Mouse (Mus musculus): ENCODE results near the gene Il1rl1. TPM values are rescaled to one million over a fixed set of nuclear protein-coding genes. Genes with fewer than 3 reads are reported as not detected.

Gene Il1rl1
- polyA plus RNA-seq, 1 experiment = 7.9 TPM

GRCm38 (mm10) chr1:40475697-40476096 lies 46.3 kb downstream of the Il1rl1 start:
- WGBS = 2% methylated on average over 3 of the region's 3 CpGs
- Histone ChIP-seq H3K4me3 (replicated peaks; ENCODE audit: control insufficient read depth, low read depth, low read length) (no peak overlapping the region), H3K4me1 (ENCODE audit: control insufficient read depth, insufficient read depth, low read length) (no peaks in the 10 kb centered on the region; the same call in 1 of the 2 replicates), H3K27ac (ENCODE audit: control insufficient read depth, insufficient read depth, low read depth, low read length, poor library complexity) (no peak overlapping the region)
- TF ChIP-seq POLR2A (IDR thresholded peaks at IDR 0.05; ENCODE audit: borderline replicate concordance, control insufficient read depth, low read depth, low read length) (no peak), CTCF (IDR thresholded peaks at IDR 0.05; ENCODE audit: control insufficient read depth, insufficient read depth, low read length) (no peak)

DNA sequence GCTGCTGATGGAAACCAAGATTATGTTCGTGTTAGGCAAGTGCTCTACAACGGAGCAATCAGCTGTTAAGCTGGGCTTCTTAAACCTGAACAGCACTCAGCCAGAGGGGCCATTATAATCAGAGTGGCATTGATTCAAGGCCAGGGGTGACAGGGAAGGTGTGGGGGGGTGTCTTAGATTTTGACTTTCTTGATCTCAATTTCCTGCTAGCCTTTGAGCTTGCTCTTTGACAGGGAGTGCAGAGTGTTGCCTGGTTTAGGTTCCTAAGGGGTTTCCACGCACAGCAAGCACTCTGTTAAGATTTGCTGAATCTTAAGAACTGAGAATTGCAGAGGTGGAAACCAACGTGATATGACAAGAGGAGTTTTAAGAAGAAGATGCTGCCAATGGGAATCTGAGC lies 47.4 kb downstream of the Il1rl1 start:
- 39% methylated on average over 4 of the region's 4 CpGs for WGBS
- H3K27ac ChIP-seq (ENCODE audit: control insufficient read depth, insufficient read depth, low read depth, low read length, poor library complexity) = no peak overlapping the region
- TF ChIP-seq POLR2A (IDR thresholded peaks at IDR 0.05; ENCODE audit: borderline replicate concordance, control insufficient read depth, low read depth, low read length) (no peak), CTCF (IDR thresholded peaks at IDR 0.05; ENCODE audit: control insufficient read depth, insufficient read depth, low read length) (no peak)
- no peaks in the 10 kb centered on the region; the same call in 1 of the 2 replicates for H3K4me1 ChIP-seq (ENCODE audit: control insufficient read depth, insufficient read depth, low read length)
- no peak overlapping the region for H3K4me3 ChIP-seq (replicated peaks; ENCODE audit: control insufficient read depth, low read depth, low read length)

DNA sequence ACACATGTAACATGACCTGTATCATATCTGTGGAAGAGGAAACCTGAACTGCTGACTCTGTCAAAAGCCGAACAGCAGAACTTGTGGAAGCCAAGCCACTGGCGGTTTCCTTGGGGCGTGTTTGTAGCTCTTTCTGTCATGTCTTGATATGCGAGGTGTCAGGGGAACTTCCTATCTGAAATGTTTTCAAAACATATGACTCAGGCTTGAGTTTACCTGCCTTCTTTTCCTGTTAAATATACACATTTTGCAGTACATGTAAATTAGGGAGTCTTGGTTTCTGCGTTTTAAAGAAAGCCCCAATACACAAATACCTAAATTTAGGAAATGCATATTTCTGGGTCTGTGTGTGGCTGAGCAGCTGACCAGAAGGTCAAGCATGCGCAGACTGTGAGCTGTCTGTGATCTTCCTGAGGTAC lies 50.1 kb downstream of the Il1rl1 start:
- H3K4me1 ChIP-seq (ENCODE audit: control insufficient read depth, insufficient read depth, low read length) = no peaks in the 10 kb centered on the region; the same call in 1 of the 2 replicates
- no peak overlapping the region for H3K4me3 ChIP-seq (replicated peaks; ENCODE audit: control insufficient read depth, low read depth, low read length)
- TF ChIP-seq CTCF (IDR thresholded peaks at IDR 0.05; ENCODE audit: control insufficient read depth, insufficient read depth, low read length) (no peak), POLR2A (IDR thresholded peaks at IDR 0.05; ENCODE audit: borderline replicate concordance, control insufficient read depth, low read depth, low read length) (no peak)
- 6% methylated on average over 6 of the region's 6 CpGs for WGBS
- no peak overlapping the region for H3K27ac ChIP-seq (ENCODE audit: control insufficient read depth, insufficient read depth, low read depth, low read length, poor library complexity)

GRCm38 (mm10) chr1:40494594-40494993 lies 65.2 kb downstream of the Il1rl1 start:
- Histone ChIP-seq H3K4me1 (ENCODE audit: control insufficient read depth, insufficient read depth, low read length) (peaks cover 3% of the 10 kb centered on the region), H3K27ac (ENCODE audit: control insufficient read depth, insufficient read depth, low read depth, low read length, poor library complexity) (no peak overlapping the region), H3K4me3 (replicated peaks; ENCODE audit: control insufficient read depth, low read depth, low read length) (no peak overlapping the region)
- TF ChIP-seq CTCF (IDR thresholded peaks at IDR 0.05; ENCODE audit: control insufficient read depth, insufficient read depth, low read length) = no peak
- TF ChIP-seq POLR2A (IDR thresholded peaks at IDR 0.05; ENCODE audit: borderline replicate concordance, control insufficient read depth, low read depth, low read length) = no peak
- 53% methylated on average over 4 of the region's 4 CpGs for WGBS

GRCm38 (mm10) chr1:40499708-40500107 lies 70.3 kb downstream of the Il1rl1 start:
- TF ChIP-seq POLR2A (IDR thresholded peaks at IDR 0.05; ENCODE audit: borderline replicate concordance, control insufficient read depth, low read depth, low read length) (no peak), CTCF (IDR thresholded peaks at IDR 0.05; ENCODE audit: control insufficient read depth, insufficient read depth, low read length) (no peak)
- Histone ChIP-seq H3K27ac (ENCODE audit: control insufficient read depth, insufficient read depth, low read depth, low read length, poor library complexity) (no peak overlapping the region), H3K4me1 (ENCODE audit: control insufficient read depth, insufficient read depth, low read length) (peaks cover 2% of the 10 kb centered on the region; the same call in 1 of the 2 replicates), H3K4me3 (replicated peaks; ENCODE audit: control insufficient read depth, low read depth, low read length) (no peak overlapping the region)
- 88% methylated on average over 1 of the region's 1 CpGs for WGBS

DNA sequence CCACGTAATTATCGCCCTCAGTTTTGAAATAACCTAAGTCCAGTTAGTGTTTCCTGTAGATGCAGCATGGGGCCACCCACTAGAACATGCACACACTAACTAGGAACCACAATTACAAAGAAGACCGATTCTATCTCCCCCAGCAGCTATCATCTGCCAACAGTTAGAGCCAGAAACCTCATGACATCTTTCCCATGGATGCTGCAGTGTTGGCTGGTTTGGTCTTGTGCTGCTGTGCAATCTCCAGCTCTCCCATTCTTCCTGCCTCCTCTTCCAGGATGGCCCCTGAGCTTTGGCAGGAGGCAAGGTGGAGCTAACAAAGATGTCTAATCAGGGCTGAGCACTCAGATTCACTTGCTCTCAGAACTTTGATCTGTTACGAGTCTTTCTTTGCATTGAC lies 71.8 kb downstream of the Il1rl1 start:
- TF ChIP-seq POLR2A (IDR thresholded peaks at IDR 0.05; ENCODE audit: borderline replicate concordance, control insufficient read depth, low read depth, low read length) = no peak
- no peak for TF ChIP-seq CTCF (IDR thresholded peaks at IDR 0.05; ENCODE audit: control insufficient read depth, insufficient read depth, low read length)
- Histone ChIP-seq H3K4me1 (ENCODE audit: control insufficient read depth, insufficient read depth, low read length) (peaks cover 2% of the 10 kb centered on the region; the same call in 1 of the 2 replicates), H3K27ac (ENCODE audit: control insufficient read depth, insufficient read depth, low read depth, low read length, poor library complexity) (peak overlapping the region; percentile 67), H3K4me3 (replicated peaks; ENCODE audit: control insufficient read depth, low read depth, low read length) (no peak overlapping the region)
- 20% methylated on average over 4 of the region's 4 CpGs for WGBS

DNA sequence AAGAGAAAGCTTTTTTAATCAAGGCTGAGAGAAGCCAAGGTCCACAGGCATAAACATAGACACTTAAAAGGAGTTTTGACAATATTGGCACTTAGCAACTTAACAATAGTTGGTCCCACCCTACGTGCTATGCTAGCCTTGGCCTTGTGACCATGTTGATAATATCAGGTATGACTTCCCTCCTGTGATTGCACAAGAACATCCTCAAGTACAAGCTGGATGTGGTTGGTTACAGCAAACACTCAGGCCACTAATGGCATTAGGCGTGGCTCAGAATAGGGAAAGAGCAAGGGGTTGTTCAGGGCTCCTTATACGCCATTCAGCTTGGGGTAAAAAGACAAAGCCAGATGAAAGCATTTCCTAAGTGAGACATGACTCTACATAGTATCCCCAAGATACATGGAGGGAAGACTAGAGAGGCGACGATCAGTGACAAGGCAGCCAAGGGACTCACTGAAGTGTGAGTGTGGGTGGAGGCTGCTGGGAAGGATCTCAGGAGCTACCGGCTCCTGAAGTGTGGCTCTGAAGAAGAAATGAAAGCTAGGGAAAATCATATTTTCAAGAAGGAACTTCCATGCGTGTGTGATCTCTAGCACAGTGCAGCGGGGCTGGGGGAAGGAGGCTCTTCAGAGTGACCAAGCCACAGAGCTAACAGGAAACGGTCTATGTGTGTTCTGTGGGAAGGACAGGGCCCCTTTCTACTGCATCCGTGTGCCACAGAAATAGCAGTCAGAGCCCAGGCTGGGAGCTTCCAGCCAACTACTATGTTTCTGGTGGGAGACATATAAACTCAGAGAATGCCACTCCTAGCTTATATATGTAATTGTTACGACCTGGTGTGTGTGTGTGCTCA lies 72.4 kb downstream of the Il1rl1 start:
- H3K4me1 ChIP-seq (ENCODE audit: control insufficient read depth, insufficient read depth, low read length) = peaks cover 2% of the 10 kb centered on the region; the same call in 1 of the 2 replicates
- TF ChIP-seq CTCF (IDR thresholded peaks at IDR 0.05; ENCODE audit: control insufficient read depth, insufficient read depth, low read length) (no peak), POLR2A (IDR thresholded peaks at IDR 0.05; ENCODE audit: borderline replicate concordance, control insufficient read depth, low read depth, low read length) (no peak)
- H3K27ac ChIP-seq (ENCODE audit: control insufficient read depth, insufficient read depth, low read depth, low read length, poor library complexity) = peak overlapping the region; percentile 87
- H3K4me3 ChIP-seq (replicated peaks; ENCODE audit: control insufficient read depth, low read depth, low read length) = peak overlapping the region; percentile 32
- WGBS = 12% methylated on average over 11 of the region's 11 CpGs

GRCm38 (mm10) chr1:40504548-40504947 lies 75.2 kb downstream of the Il1rl1 start:
- no peak overlapping the region for H3K4me3 ChIP-seq (replicated peaks; ENCODE audit: control insufficient read depth, low read depth, low read length)
- 22% methylated on average over 5 of the region's 5 CpGs for WGBS

More at GRCm38 (mm10) chr1:40504548-40504947, 75.2 kb downstream of the Il1rl1 start:
- peaks cover 2% of the 10 kb centered on the region; the same call in 1 of the 2 replicates for H3K4me1 ChIP-seq (ENCODE audit: control insufficient read depth, insufficient read depth, low read length)
- no peak overlapping the region for H3K27ac ChIP-seq (ENCODE audit: control insufficient read depth, insufficient read depth, low read depth, low read length, poor library complexity)
- TF ChIP-seq CTCF (IDR thresholded peaks at IDR 0.05; ENCODE audit: control insufficient read depth, insufficient read depth, low read length) = no peak
- TF ChIP-seq POLR2A (IDR thresholded peaks at IDR 0.05; ENCODE audit: borderline replicate concordance, control insufficient read depth, low read depth, low read length) = no peak

Other genes with a start within 250 kb of the Il1rl1 start
- 3.3 and 4.0 TPM in 2 replicates for gene Il1r1, start 204.5 kb upstream of the Il1rl1 start, polyA plus RNA-seq (2011; ENCODE audit: insufficient read depth, insufficient read length, low replicate concordance, missing spikeins)
- 3.0 and 3.2 TPM in 2 replicates for gene Il1rl2, start 105.0 kb upstream of the Il1rl1 start, polyA plus RNA-seq (2011; ENCODE audit: insufficient read depth, insufficient read length, low replicate concordance, missing spikeins)
- gene Il18r1, start 36.0 kb downstream of the Il1rl1 start, polyA plus RNA-seq (2011; ENCODE audit: insufficient read depth, insufficient read length, low replicate concordance, missing spikeins) = 2.7 and 9.2 TPM in 2 replicates
- gene Il18rap, start 85.8 kb downstream of the Il1rl1 start, polyA plus RNA-seq (2011; ENCODE audit: insufficient read depth, insufficient read length, low replicate concordance, missing spikeins) = 14.9 and 36.3 TPM in 2 replicates
- not detected in 2 replicates for gene Slc9a4, start 150.5 kb downstream of the Il1rl1 start, polyA plus RNA-seq (2011; ENCODE audit: insufficient read depth, insufficient read length, low replicate concordance, missing spikeins)